Mouse (Mus musculus): ENCODE data around the gene Fahd1.

Gene Fahd1

DNA sequence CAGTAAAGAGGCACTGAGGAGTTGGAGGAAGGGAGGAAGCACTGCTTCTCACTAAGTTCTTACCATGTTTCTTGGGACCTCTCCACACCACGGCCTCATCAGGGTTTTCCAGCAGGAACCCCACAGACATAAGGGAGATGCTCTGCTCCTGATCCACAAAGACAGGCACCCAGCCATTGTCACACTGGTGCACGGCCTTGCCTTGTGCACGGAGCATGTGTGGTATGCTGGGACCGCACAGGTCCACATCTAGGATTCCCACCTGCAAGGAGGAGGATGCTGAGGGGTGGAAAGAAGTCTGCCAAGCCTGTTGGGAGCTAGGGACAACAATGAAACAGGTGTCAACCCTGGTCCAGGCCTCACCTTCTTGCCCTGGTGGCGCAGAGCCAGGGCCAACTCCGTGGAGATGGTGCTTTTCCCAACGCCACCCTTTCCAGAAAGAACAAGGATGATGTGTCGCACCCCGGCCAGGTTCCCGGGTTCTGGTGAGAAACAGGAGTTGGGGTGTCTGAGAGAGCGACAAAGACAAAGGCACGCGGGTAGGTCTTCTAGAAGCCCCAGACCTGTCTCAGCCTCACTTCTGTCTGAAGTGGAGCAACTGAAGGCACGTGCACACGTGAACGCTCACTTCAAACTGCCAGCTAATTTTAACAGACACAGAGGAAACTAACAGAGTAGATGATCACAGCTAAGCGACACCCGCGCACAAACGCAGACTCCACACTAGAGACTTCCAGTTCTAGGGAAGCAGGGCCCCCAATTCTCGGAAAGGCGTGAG lies 35.4 kb upstream of the Fahd1 start:
- no peak for DNase-seq (ENCODE audit: low read depth)

DNA sequence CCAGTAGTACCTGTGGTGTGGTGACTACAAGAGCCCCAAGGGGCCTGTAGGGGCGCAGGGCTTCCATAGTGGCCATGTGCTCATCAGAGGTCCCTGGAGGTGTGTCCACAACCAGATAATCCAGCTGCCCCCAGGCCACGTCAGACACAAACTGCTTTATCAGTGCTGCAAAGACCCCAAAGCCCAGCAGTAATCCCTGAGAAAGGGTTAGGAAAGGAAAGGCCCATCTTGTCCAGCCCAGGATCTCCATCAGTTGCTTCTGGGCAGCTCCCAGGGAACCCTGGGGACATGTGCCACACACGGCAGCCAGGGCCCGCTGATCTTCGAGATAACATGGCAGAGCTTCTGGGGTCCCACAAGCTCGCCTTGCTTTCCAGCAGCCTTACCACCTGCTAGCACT lies 34.2 kb upstream of the Fahd1 start:
- DNase-seq (ENCODE audit: low read depth), result no peak

DNA sequence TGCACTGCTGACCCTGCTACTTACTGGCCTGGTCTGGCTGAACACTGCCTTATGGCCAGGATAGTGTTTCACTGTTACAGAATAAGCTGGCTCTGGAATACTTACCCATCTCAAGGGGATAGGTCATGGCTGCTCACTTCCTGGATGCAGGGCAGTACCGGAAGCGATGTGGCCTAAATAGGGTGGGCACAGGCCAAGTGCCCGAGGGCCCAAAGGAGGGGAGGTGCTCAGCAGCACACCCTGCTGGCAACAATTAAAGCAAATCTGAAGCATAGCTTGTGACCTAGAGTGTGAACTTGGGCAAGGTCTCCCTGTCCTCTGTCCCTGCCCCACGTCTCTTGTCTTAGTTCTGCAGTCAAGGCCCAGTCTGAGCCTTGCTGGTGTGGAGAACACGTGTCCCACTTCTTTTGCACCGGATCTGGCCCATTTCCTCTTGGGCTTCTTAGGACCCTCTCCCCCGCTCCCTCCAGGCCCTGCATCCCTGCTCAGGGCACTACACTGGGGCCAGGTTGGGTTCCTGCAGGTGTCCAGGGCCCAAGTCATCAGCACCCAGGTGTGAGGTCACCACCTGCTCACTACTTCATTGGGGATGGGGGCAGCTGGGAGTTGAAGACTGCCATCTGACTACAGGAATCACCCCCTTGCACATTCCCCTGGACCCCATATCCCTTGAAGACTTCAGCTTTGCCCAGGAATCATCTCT lies 31.7 kb upstream of the Fahd1 start:
- DNase-seq (ENCODE audit: low read depth), result no peak

DNA sequence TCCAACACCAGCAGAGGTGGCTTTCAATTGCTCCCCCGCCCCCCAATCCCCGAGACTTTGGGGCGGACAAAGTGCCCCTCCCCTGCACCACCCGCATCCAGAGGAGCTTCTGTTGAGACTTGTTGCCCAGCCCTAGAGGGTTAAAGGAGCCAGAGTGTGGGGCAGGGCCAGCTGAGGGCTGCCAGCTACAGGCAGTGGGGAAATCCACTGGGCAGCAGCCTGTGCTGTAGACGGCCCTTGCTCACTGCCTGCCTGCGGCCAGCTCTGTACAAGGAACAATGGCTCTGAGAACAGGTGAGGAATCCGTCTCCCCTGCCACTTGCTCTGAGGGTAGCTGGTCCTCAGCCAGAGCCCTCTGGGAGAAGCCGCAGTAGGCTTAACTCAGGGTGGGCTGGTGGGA lies 28.4 kb upstream of the Fahd1 start:
- no peak for DNase-seq (ENCODE audit: low read depth)

DNA sequence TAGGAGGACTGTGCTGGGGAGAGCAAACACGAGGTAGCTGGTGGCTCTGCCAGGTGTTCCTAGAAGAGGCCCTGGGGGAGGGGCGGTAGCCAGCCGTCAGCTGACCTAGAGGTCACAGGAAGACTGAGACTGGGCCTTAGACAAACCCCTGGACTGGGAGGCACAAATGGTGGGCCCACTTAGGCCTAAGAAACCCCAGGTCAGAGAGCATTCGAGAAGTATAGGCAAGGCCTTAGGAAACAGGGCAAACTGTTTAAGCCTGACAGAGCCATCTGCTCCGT lies 27.9 kb upstream of the Fahd1 start:
- no peak for DNase-seq (ENCODE audit: low read depth)

GRCm38 (mm10) chr17:24877336-24878116 lies 27.4 kb upstream of the Fahd1 start:
- no peak for DNase-seq (ENCODE audit: low read depth)

GRCm38 (mm10) chr17:24874989-24875388 lies 24.8 kb upstream of the Fahd1 start:
- no peak for DNase-seq (ENCODE audit: low read depth)

- DNase-seq (ENCODE audit: low read depth), result no peak
These were observed 24.2 kb upstream of the Fahd1 start for GRCm38 (mm10) chr17:24874405-24874745.

DNA sequence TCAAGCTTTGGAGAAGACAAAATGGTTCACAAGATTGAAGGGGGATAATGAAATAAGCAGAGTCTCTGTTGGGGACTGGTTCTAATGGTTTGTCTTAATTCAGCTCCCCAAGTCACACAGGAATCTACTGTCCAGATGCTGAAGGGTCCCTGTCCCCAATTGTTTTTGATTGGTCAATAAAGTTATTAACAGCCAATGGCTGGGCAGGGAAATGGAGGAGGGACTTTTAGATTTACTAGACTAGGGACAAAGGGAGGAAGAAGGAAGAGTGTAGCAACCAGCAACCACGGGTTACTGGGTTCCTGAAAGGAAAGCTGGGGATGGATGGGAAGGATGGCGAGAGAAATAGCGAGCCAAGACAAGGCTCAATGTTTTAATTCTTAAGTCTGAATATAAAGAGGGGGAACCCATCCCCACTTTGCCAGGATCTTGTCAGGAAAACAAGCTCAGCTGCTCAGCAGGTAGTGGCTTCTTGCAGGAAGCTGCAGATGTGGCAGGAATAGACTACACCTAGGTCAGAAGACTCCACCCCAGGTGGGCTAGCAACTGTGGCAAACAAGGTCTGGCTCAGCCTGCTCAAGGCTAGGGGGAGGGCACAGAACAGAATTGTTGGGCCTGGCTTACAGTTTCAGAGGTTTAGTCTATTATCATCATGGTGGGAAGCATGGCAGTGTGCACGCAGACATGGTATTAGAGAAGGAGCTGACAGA lies 23.7 kb upstream of the Fahd1 start:
- no peak for DNase-seq (ENCODE audit: low read depth)

DNA sequence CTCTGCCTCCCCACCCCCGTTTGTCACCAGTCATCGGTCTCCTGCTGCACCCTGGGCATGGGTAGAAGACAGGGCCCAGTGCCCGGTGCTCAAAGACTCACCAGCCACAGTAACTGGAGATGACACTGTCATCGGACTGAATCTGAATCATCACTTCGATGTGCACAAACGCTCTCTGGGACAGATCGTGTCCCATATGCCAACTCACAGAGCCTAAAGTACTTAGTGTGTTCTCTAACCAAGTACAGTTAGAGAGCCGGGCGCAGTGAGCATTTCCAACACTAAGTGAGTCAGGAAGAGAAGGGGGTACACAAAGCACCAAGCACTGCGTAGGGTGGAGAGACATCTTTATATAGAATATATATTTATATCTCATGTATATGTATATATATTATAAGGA lies 17.8 kb upstream of the Fahd1 start:
- DNase-seq (ENCODE audit: low read depth), result no peak

DNA sequence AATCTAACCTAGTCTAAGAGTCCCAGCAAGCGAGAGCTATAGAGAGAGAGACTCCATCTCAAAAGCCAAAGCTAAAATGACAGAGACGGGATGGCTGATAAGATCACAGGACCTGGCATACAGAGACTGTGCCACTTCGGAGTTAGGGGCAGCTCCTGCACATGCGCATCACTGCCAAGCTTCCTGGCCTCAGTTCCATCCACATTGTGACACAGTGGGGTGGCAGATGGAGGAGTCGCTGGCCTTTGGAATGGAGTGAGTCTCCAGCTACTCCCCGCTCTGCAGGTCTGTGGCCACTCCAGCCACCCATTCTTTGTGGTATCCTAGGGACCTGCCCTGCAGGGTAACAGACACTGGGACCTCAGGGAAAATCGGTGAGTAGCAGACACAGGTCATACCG lies 15.6 kb upstream of the Fahd1 start, which contains the start of gene Igfals:
Gene Igfals, plus strand, starts transcription at position 222 of the 400 bp plus-strand sequence.
- DNase-seq (ENCODE audit: low read depth), result no peak

- DNase-seq (ENCODE audit: low read depth), result no peak
These were observed 11.6 kb upstream of the Fahd1 start for GRCm38 (mm10) chr17:24861785-24862184.

GRCm38 (mm10) chr17:24860076-24860475 lies 9.9 kb upstream of the Fahd1 start:
- no peak for DNase-seq (ENCODE audit: low read depth)

GRCm38 (mm10) chr17:24858967-24859366 lies 8.8 kb upstream of the Fahd1 start:
- DNase-seq (ENCODE audit: low read depth), result no peak

DNA sequence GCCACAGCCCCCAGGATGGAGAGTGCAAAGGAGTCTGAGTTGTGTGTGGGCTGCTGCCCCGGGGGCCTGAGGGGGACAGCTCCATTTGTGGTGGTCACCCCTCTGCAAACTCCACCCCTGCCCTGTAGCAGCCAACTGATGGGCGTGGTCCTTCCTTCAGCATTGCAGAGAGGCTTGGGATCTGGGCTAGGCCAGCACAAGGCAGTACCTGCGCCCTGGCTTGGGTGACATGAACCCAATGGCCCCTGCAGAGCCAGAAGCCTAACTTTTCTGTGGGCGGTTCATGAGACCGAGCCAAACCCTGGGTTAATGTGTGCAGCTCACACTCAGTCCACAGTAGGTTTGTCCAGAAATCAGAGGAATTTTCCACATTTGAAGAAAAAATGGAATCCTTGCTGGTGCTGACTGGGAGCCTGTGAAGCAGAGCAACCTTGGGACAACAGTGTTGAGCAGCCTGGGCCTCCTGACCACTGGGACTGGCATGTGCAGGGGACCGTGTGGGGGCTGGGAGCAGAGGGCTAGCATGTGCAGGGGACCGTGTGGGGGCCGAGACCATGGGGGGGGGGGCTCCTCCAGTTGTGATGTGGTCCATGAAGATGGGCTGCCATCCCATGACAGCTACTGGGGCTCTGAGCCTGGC lies 7.8 kb upstream of the Fahd1 start:
- no peak for DNase-seq (ENCODE audit: low read depth)

GRCm38 (mm10) chr17:24856589-24856988 lies 6.4 kb upstream of the Fahd1 start:
- DNase-seq (ENCODE audit: low read depth), result no peak

GRCm38 (mm10) chr17:24855838-24856464 lies 5.8 kb upstream of the Fahd1 start:
- DNase-seq (ENCODE audit: low read depth), result peak; percentile 37

DNA sequence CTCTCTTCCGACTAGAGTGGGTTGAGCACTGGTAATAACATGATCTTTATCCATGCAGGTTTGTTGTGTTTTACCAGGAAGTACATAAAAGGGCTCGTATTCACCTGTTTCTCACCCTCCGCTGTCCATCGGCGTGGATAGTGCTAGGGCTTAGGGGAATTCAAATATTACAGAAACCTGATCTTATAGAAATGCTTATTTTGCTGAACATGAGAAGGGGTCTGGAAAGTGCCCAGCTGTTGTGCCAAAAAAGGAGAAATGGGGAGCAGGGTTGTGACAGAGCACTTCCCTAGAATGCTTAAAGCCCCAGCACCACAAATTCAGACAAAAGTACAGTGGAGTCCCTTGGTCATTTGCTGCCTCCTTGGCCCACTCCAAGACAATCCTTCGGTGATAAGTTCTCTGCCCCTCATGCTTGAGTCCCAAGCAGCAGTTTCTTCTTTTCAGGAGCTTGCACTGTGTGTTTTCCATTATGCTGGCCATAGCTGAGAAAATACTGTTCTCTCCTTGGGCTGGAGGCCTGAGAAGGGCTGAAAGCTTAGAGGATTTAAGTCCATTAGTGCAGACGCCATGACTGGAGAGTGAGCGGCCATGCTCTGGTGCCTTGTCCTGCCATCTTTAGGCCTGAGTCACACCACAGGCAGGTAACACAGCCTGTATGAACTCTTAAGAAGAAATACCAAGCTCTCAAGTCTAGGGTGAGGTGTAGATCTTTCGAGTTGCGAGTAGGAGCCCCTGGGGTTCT lies 1.4 kb upstream of the Fahd1 start:
- DNase-seq (ENCODE audit: low read depth), result no peak

DNA sequence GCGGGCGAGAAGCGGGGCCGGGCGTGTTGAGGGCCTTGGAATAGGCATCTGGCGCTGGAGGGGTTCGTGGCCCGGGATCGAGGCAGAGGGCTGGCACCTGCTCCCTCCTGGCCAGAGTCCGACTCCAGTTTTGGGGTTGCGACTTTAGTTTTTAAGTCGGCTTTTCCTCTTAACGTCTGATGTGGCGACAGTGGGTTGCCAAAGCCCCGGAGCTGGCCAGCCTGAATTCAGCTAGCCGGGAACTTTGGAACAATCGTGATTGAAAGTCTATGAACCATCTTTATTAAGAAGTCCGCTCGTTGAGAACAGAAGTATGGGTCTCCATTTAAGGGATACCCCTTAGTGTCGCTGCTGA lies 586 bp upstream of the Fahd1 start:
- DNase-seq (ENCODE audit: low read depth), result no peak

GRCm38 (mm10) chr17:24849733-24850064 lies 465 bp downstream of the Fahd1 start:
- no peak for DNase-seq (ENCODE audit: low read depth)

GRCm38 (mm10) chr17:24848600-24849031 lies 1.5 kb downstream of the Fahd1 start:
- no peak for DNase-seq (ENCODE audit: low read depth)
